In genomic region chr4:134511730-134512129, GRCm38 (mm10) we compare ENCODE assay signal across 10 mouse cellular contexts. TPM values are rescaled to one million over a fixed set of nuclear protein-coding genes. Genes with fewer than 3 reads are reported as not detected.
DNase-seq lines count a peak whose midpoint lies in the region; ATAC-seq and TF ChIP-seq lines count a peak whose summit lies in the region.
"Had no signal": no experiment of that assay in that cellular context is flagged by ENCODE, and none has a peak within 500 bp of the region (broad histone marks: within the 10 kb centered on the region; RNA-seq: fewer than 3 reads in every experiment).

No protein-coding gene starts in this region.

- no peaks in the 10 kb centered on the region for H3K27me3 ChIP-seq in midbrain, embryonic 11.5 days (ENCODE audit: control insufficient read depth, insufficient read depth, low read length)
- H3K27me3 ChIP-seq in midbrain, postnatal 0 days (ENCODE audit: insufficient read depth, low read length), result no peaks in the 10 kb centered on the region
- H3K27me3 ChIP-seq in limb, embryonic 12.5 days, result no peaks in the 10 kb centered on the region
- no peaks in the 10 kb centered on the region for H3K27me3 ChIP-seq in stomach, embryonic 15.5 days (replicated peaks)

- no peak overlapping the region for H3K27ac ChIP-seq in midbrain, embryonic 11.5 days (ENCODE audit: low read depth, low read length)
- H3K27ac ChIP-seq in midbrain, postnatal 0 days (ENCODE audit: low read depth, low read length), result no peak overlapping the region
- no peak overlapping the region for H3K27ac ChIP-seq in limb, embryonic 12.5 days
- no peak overlapping the region for H3K27ac ChIP-seq in stomach, embryonic 15.5 days

- no peaks in the 10 kb centered on the region for H3K36me3 ChIP-seq in midbrain, embryonic 11.5 days (ENCODE audit: control insufficient read depth, insufficient read depth, low read length)
- H3K36me3 ChIP-seq in midbrain, postnatal 0 days (ENCODE audit: insufficient read depth, low read length), result peaks cover 18% of the 10 kb centered on the region
- H3K36me3 ChIP-seq in limb, embryonic 12.5 days, result no peaks in the 10 kb centered on the region; the same call in 1 of the 2 replicates
- no peaks in the 10 kb centered on the region for H3K36me3 ChIP-seq in stomach, embryonic 15.5 days

- peaks cover 15% of the 10 kb centered on the region for H3K4me1 ChIP-seq in midbrain, embryonic 11.5 days (ENCODE audit: control insufficient read depth, insufficient read depth, low read length)
- H3K4me1 ChIP-seq in midbrain, postnatal 0 days (ENCODE audit: insufficient read depth, low read length), result peaks cover 6% of the 10 kb centered on the region; the same call in 1 of the 2 replicates
- H3K4me1 ChIP-seq in limb, embryonic 12.5 days (replicated peaks), result peaks cover 15% of the 10 kb centered on the region
- H3K4me1 ChIP-seq in stomach, embryonic 15.5 days, result peaks cover 15% of the 10 kb centered on the region

- peak overlapping the region; percentile 76 for H3K4me2 ChIP-seq in midbrain, embryonic 11.5 days
- H3K4me2 ChIP-seq in midbrain, postnatal 0 days (ENCODE audit: low read depth, low read length, poor library complexity, severe bottlenecking), result no peak overlapping the region
- H3K4me2 ChIP-seq in limb, embryonic 12.5 days, result peak overlapping the region; percentile 88
- peak overlapping the region; percentile 97 for H3K4me2 ChIP-seq in stomach, embryonic 15.5 days

- TF ChIP-seq CTCF in midbrain, postnatal 0 days (IDR thresholded peaks at IDR 0.05), result no peak

- DNase-seq in adrenal gland, adult (ENCODE audit: inconsistent age in 2 of 2, low spot score in 1 of 2), result peak; percentile 57 to 70
- no peak for DNase-seq in adrenal gland, postnatal 10 days
- peak; percentile 83 for DNase-seq in midbrain, embryonic 11.5 days (ENCODE audit: low spot score, missing footprints)
- no peak for DNase-seq in midbrain, postnatal 0 days (ENCODE audit: low spot score)
- no peak for DNase-seq in frontal cortex, postnatal 25 days (ENCODE audit: low spot score in 2 of 2)
- no peak for DNase-seq in retina, embryonic 14.5 days (ENCODE audit: low spot score)
- DNase-seq: adrenal gland, adult 8-10 months; right cerebral cortex, adult 18-20 months had no signal

- 77% methylated on average over 6 of the region's 6 CpGs for WGBS in midbrain, embryonic 11.5 days
- 78% methylated on average over 6 of the region's 6 CpGs for WGBS in midbrain, postnatal 0 days
- 78% methylated on average over 6 of the region's 6 CpGs for WGBS in limb, embryonic 12.5 days
- WGBS in stomach, embryonic 15.5 days, result 64% methylated on average over 6 of the region's 6 CpGs

- H3K9ac ChIP-seq in midbrain, embryonic 11.5 days (ENCODE audit: low read length), result peak overlapping the region; percentile 67; the same call in 1 of the 2 replicates
- no peak overlapping the region for H3K9ac ChIP-seq in midbrain, postnatal 0 days (replicated peaks; ENCODE audit: low read length, poor library complexity, severe bottlenecking)
- H3K9ac ChIP-seq in limb, embryonic 12.5 days (replicated peaks), result no peak overlapping the region; the same call in 1 of the 2 replicates
- H3K9ac ChIP-seq in stomach, embryonic 15.5 days, result no peak overlapping the region

- ATAC-seq in midbrain, embryonic 11.5 days (ENCODE audit: low FRiP score), result no peak
- no peak for ATAC-seq in midbrain, postnatal 0 days (ENCODE audit: low FRiP score)
- no peak for ATAC-seq in limb, embryonic 12.5 days (ENCODE audit: insufficient number of reproducible peaks, insufficient read depth, low FRiP score, low TSS enrichment, low read depth)
- no peak for ATAC-seq in stomach, embryonic 15.5 days (ENCODE audit: insufficient read depth, low FRiP score, low read depth)

- H3K9me3 ChIP-seq in midbrain, embryonic 11.5 days (ENCODE audit: control insufficient read depth, low read length), result no peaks in the 10 kb centered on the region
- H3K9me3 ChIP-seq in midbrain, postnatal 0 days (ENCODE audit: low read length), result no peaks in the 10 kb centered on the region
- H3K9me3 ChIP-seq in limb, embryonic 12.5 days, result no peaks in the 10 kb centered on the region
- no peaks in the 10 kb centered on the region for H3K9me3 ChIP-seq in stomach, embryonic 15.5 days

- peak overlapping the region; percentile 62 for H3K4me3 ChIP-seq in midbrain, embryonic 11.5 days (ENCODE audit: low read depth, low read length)
- H3K4me3 ChIP-seq in midbrain, postnatal 0 days (ENCODE audit: low read depth, low read length), result no peak overlapping the region
- H3K4me3 ChIP-seq in limb, embryonic 12.5 days (replicated peaks), result peak overlapping the region; percentile 64
- H3K4me3 ChIP-seq in stomach, embryonic 15.5 days (replicated peaks), result peak overlapping the region; percentile 68

RNA-seq across cellular contexts. Expression of gene Aunip, which starts 0.9 kb away (rescaled TPM):
- total RNA-seq in adrenal gland, postnatal 10 days (2021), result 1 to 10 TPM; 2.4 to 3.1 TPM
- polyA plus RNA-seq in midbrain, embryonic 11.5 days (2014; fragmentation: Nextera tagmentation; extraction: Ambion mirVana), result 7.8 and 7.9 TPM in 2 replicates
- total RNA-seq in midbrain, postnatal 0 days (2014; rRNA removed), result 1.5 and 2.0 TPM in 2 replicates
- 0.91 and 1.3 TPM in 2 replicates for polyA plus RNA-seq in midbrain, postnatal 0 days (2015; fragmentation: Nextera tagmentation; extraction: Ambion mirVana)
- 15.8 and 16.5 TPM in 2 replicates for polyA plus RNA-seq in limb, embryonic 12.5 days (2016; fragmentation: Nextera tagmentation; extraction: Ambion mirVana)
- polyA plus RNA-seq in stomach, embryonic 15.5 days (2015; fragmentation: Nextera tagmentation; extraction: Ambion mirVana), result 12.7 and 14.0 TPM in 2 replicates

RNA-seq across cellular contexts. Expression of gene Paqr7, which starts 15.2 kb away (rescaled TPM):
- total RNA-seq in adrenal gland, postnatal 10 days (2021), result 10 to 100 TPM; 23.5 to 28.6 TPM
- polyA plus RNA-seq in midbrain, embryonic 11.5 days (2014; fragmentation: Nextera tagmentation; extraction: Ambion mirVana), result 1.3 and 1.4 TPM in 2 replicates
- 69.2 and 97.8 TPM in 2 replicates for total RNA-seq in midbrain, postnatal 0 days (2014; rRNA removed)
- 38.9 and 41.3 TPM in 2 replicates for polyA plus RNA-seq in midbrain, postnatal 0 days (2015; fragmentation: Nextera tagmentation; extraction: Ambion mirVana)
- 2.4 and 2.9 TPM in 2 replicates for polyA plus RNA-seq in limb, embryonic 12.5 days (2016; fragmentation: Nextera tagmentation; extraction: Ambion mirVana)
- 6.4 and 6.7 TPM in 2 replicates for polyA plus RNA-seq in stomach, embryonic 15.5 days (2015; fragmentation: Nextera tagmentation; extraction: Ambion mirVana)

RNA-seq across cellular contexts. Expression of gene Mtfr1l, which starts 23.5 kb away (rescaled TPM):
- total RNA-seq in adrenal gland, postnatal 10 days (2021), result 100 to 1,000 TPM in 1 of 2 experiments, 10 to 100 TPM in 1; 99.7 to 124 TPM
- 132 and 140 TPM in 2 replicates for polyA plus RNA-seq in midbrain, embryonic 11.5 days (2014; fragmentation: Nextera tagmentation; extraction: Ambion mirVana)
- 135 and 167 TPM in 2 replicates for total RNA-seq in midbrain, postnatal 0 days (2014; rRNA removed)
- 191 and 196 TPM in 2 replicates for polyA plus RNA-seq in midbrain, postnatal 0 days (2015; fragmentation: Nextera tagmentation; extraction: Ambion mirVana)
- 118 TPM in 2 replicates for polyA plus RNA-seq in limb, embryonic 12.5 days (2016; fragmentation: Nextera tagmentation; extraction: Ambion mirVana)
- 92.1 and 101 TPM in 2 replicates for polyA plus RNA-seq in stomach, embryonic 15.5 days (2015; fragmentation: Nextera tagmentation; extraction: Ambion mirVana)

RNA-seq across cellular contexts. Expression of gene Selenon, which starts 40.2 kb away (rescaled TPM):
- total RNA-seq in adrenal gland, postnatal 10 days (2021), result 10 to 100 TPM; 30.8 to 32.9 TPM
- polyA plus RNA-seq in midbrain, embryonic 11.5 days (2014; fragmentation: Nextera tagmentation; extraction: Ambion mirVana), result 19.1 and 24.6 TPM in 2 replicates
- 22.8 and 26.1 TPM in 2 replicates for total RNA-seq in midbrain, postnatal 0 days (2014; rRNA removed)
- 9.1 and 9.4 TPM in 2 replicates for polyA plus RNA-seq in midbrain, postnatal 0 days (2015; fragmentation: Nextera tagmentation; extraction: Ambion mirVana)
- 14.7 and 47.6 TPM in 2 replicates for polyA plus RNA-seq in limb, embryonic 12.5 days (2016; fragmentation: Nextera tagmentation; extraction: Ambion mirVana)
- polyA plus RNA-seq in stomach, embryonic 15.5 days (2015; fragmentation: Nextera tagmentation; extraction: Ambion mirVana), result 33.0 and 37.8 TPM in 2 replicates

RNA-seq across cellular contexts. Expression of gene Stmn1, which starts 43.6 kb away (rescaled TPM):
- 100 to 1,000 TPM; 140 to 156 TPM for total RNA-seq in adrenal gland, postnatal 10 days (2021)
- polyA plus RNA-seq in midbrain, embryonic 11.5 days (2014; fragmentation: Nextera tagmentation; extraction: Ambion mirVana), result 4,454 and 4,703 TPM in 2 replicates
- total RNA-seq in midbrain, postnatal 0 days (2014; rRNA removed), result 1,269 and 1,609 TPM in 2 replicates
- 6,261 and 6,359 TPM in 2 replicates for polyA plus RNA-seq in midbrain, postnatal 0 days (2015; fragmentation: Nextera tagmentation; extraction: Ambion mirVana)
- 2,166 and 2,360 TPM in 2 replicates for polyA plus RNA-seq in limb, embryonic 12.5 days (2016; fragmentation: Nextera tagmentation; extraction: Ambion mirVana)
- 1,192 and 1,334 TPM in 2 replicates for polyA plus RNA-seq in stomach, embryonic 15.5 days (2015; fragmentation: Nextera tagmentation; extraction: Ambion mirVana)

Comparison
In these comparisons a context has a peak if more than half of its experiments do, and no peak if none do; other contexts are left out.
1. DNase-seq: peak in adrenal gland, adult (2 of 2) and midbrain, embryonic 11.5 days (single experiment); none in adrenal gland, postnatal 10 days (single experiment), midbrain, postnatal 0 days (single experiment), frontal cortex, postnatal 25 days (0 of 2) and retina, embryonic 14.5 days (single experiment).